Mouse (Mus musculus) adrenal gland (tissue): ENCODE measurements around the gene Klk14.

Experiments
- intact Hi-C: fragments of 180-260 bp; cut with DNase I; formaldehyde crosslinking; loops from one replicate; pipeline ENCODE4 v1.15.1; 2025

Gene Klk14

DNA sequence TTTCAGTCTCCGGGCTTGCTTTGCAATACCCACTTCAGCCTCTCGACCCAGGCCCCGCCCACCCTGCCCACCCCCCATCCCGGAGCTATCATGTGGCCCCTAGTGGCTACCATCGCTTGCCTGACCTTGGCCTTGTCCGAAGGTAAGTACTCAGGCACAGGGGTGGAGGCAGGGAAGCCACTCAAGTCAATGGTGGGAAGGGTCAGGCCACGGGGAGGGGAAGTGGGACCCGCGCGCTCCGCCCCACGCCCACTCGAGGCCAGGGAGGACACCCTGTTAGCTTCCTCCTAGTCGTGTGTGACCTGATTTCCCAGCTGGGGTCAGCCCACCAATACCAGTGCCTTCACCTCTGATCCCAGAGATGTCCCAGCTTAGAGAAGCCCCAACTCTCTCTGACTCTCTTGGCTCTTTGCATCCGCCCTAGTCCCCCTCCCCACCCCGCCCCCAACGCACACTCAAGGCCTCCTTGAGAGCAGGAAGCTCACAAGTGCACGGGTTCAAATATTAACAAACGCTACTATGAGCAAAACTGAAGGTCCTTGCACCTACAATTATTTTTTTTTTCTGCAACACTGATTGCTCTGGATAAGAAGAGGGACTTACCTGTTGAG is 23.6 kb downstream of the Klk14 start:
- intact Hi-C loops, result no loop called here
